Mouse (Mus musculus): Measurements from ENCODE around the gene Gcfc2.

GRCm38 (mm10) chr6:81923523-81924142 is at the start of gene Gcfc2:
- TF ChIP-seq ZC3H11A (IDR thresholded peaks at IDR 0.05; ENCODE audit: borderline replicate concordance, low read depth, low read length) = no peak
- TF ChIP-seq MAFK (IDR thresholded peaks at IDR 0.05; ENCODE audit: insufficient read depth, low read depth, low read length) = no peak
- TF ChIP-seq ZNF384 (IDR thresholded peaks at IDR 0.05; ENCODE audit: low read depth, low read length) = no peak
